9 mouse cellular contexts compared by ENCODE assay signal in the genomic region with DNA sequence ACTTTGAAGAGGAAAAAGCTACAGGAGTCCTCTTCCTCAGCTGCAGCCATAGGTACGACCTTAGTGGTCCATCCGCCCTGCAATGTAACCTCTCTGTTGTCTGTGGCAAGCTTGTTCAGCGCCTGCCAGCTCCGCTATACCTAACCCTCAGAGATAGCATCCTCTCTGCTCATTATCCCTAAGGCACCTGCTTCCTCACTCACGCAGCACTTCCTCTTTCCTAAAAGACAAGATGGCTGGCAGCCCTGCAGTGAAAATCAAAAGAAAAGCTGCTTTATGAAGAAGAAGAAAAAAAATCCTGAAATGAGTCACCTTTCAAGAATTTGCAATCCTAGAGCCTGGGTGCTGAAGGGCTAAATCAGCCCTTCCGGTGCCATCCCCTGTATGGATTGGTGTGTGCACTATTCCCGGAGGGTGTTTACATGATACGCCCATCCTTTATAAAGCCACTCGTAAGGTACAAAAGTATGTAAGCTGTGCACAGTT. TPM values are rescaled to one million over a fixed set of nuclear protein-coding genes. Genes with fewer than 3 reads are reported as not detected.
A peak's percentile ranks its signal among the peaks of the same experiment; 100 is the strongest.
DNase-seq lines count a peak whose midpoint lies in the region; ATAC-seq lines count a peak whose summit lies in the region.
"Had no signal": no experiment of that assay in that cellular context is flagged by ENCODE, and none has a peak within 500 bp of the region (broad histone marks: within the 10 kb centered on the region; RNA-seq: fewer than 3 reads in every experiment).

No protein-coding gene starts in this region.

- ATAC-seq in neural tube, embryonic 13.5 days (ENCODE audit: low read depth), result no peak
- no peak for ATAC-seq in erythroblast, adult 5-6 weeks (replicated peaks; ENCODE audit: low FRiP score, poor library complexity, severe bottlenecking)

- peak overlapping the region; percentile 90 for H3K27ac ChIP-seq in hindbrain, embryonic 10.5 days
- H3K27ac ChIP-seq in neural tube, embryonic 13.5 days (replicated peaks), result peak overlapping the region; percentile 95

- peak overlapping the region; percentile 63 for H3K4me3 ChIP-seq in hindbrain, embryonic 10.5 days
- peak overlapping the region; percentile 68 for H3K4me3 ChIP-seq in neural tube, embryonic 13.5 days

- no peaks in the 10 kb centered on the region for H3K9me3 ChIP-seq in hindbrain, embryonic 10.5 days
- no peaks in the 10 kb centered on the region for H3K9me3 ChIP-seq in neural tube, embryonic 13.5 days

- H3K27me3 ChIP-seq in hindbrain, embryonic 10.5 days (ENCODE audit: insufficient read depth, poor library complexity, severe bottlenecking), result peaks cover 16% of the 10 kb centered on the region
- no peaks in the 10 kb centered on the region for H3K27me3 ChIP-seq in neural tube, embryonic 13.5 days

- H3K36me3 ChIP-seq in hindbrain, embryonic 10.5 days, result no peaks in the 10 kb centered on the region
- no peaks in the 10 kb centered on the region for H3K36me3 ChIP-seq in neural tube, embryonic 13.5 days

- H3K4me1 ChIP-seq in hindbrain, embryonic 10.5 days (replicated peaks), result peaks cover 69% of the 10 kb centered on the region
- H3K4me1 ChIP-seq in neural tube, embryonic 13.5 days (replicated peaks), result peaks cover 74% of the 10 kb centered on the region

- WGBS in hindbrain, embryonic 10.5 days, result 66% methylated on average over 9 of the region's 9 CpGs
- 63% methylated on average over 9 of the region's 9 CpGs for WGBS in neural tube, embryonic 13.5 days

- peak; percentile 87 for DNase-seq in heart, adult 11 months
- DNase-seq in heart, postnatal 10 days, result no peak
- DNase-seq in brain, adult 2 months (ENCODE audit: low read depth, low spot score), result peak; percentile 69
- DNase-seq in hindbrain, embryonic 10.5 days (ENCODE audit: low spot score), result no peak
- no peak for DNase-seq in adrenal gland, adult 2 months
- no peak for DNase-seq in kidney, adult 11 months
- DNase-seq: kidney, adult 2 months had no signal

- intact Hi-C loops in heart, postnatal 10 days (cut with DNase I), result no loop called here

- H3K4me2 ChIP-seq in neural tube, embryonic 13.5 days, result peak overlapping the region; percentile 80

- peak overlapping the region; percentile 89 for H3K9ac ChIP-seq in neural tube, embryonic 13.5 days

RNA-seq across cellular contexts. Expression of a gene that starts 1.7 kb away (rescaled TPM):
- 1 to 10 TPM; 8.3 to 9.3 TPM for total RNA-seq in heart, postnatal 10 days (2021)
- 42.9 and 60.0 TPM in 2 replicates for polyA plus RNA-seq in hindbrain, embryonic 10.5 days (2016; fragmentation: Nextera tagmentation; extraction: Ambion mirVana)
- 95.5 and 102 TPM in 2 replicates for polyA plus RNA-seq in neural tube, embryonic 13.5 days (2015; fragmentation: Nextera tagmentation; extraction: Ambion mirVana)
- 10 to 100 TPM; 31.4 to 53.7 TPM for total RNA-seq in adrenal gland, adult 2 months (2021)
- polyA plus RNA-seq in adrenal gland, adult 2 months (2012; rRNA removed), result 7.7 and 9.6 TPM in 2 replicates
- not detected in 2 replicates for total RNA-seq in erythroblast, adult 5-6 weeks (2015; ENCODE audit: low replicate concordance)
- total RNA-seq in erythroblast, adult 5-6 weeks (2017; ENCODE audit: low replicate concordance), result not detected in 2 replicates

RNA-seq across cellular contexts. Expression of a gene that starts 30.4 kb away (rescaled TPM):
- 10 to 100 TPM; 12.4 to 12.9 TPM for total RNA-seq in heart, postnatal 10 days (2021)
- 13.8 and 17.4 TPM in 2 replicates for polyA plus RNA-seq in hindbrain, embryonic 10.5 days (2016; fragmentation: Nextera tagmentation; extraction: Ambion mirVana)
- polyA plus RNA-seq in neural tube, embryonic 13.5 days (2015; fragmentation: Nextera tagmentation; extraction: Ambion mirVana), result 9.6 and 10.2 TPM in 2 replicates
- total RNA-seq in adrenal gland, adult 2 months (2021), result 10 to 100 TPM; 17.8 to 18.0 TPM
- polyA plus RNA-seq in adrenal gland, adult 2 months (2012; rRNA removed), result 2.6 and 2.8 TPM in 2 replicates
- 0.19 and 1.5 TPM in 2 replicates for total RNA-seq in erythroblast, adult 5-6 weeks (2015; ENCODE audit: low replicate concordance)
- total RNA-seq in erythroblast, adult 5-6 weeks (2017; ENCODE audit: low replicate concordance), result 0.26 and 0.70 TPM in 2 replicates

RNA-seq across cellular contexts. Expression of a gene that starts 32.6 kb away (rescaled TPM):
- 10 to 100 TPM; 15.1 to 17.0 TPM for total RNA-seq in heart, postnatal 10 days (2021)
- 9.3 and 12.4 TPM in 2 replicates for polyA plus RNA-seq in hindbrain, embryonic 10.5 days (2016; fragmentation: Nextera tagmentation; extraction: Ambion mirVana)
- 19.0 and 19.3 TPM in 2 replicates for polyA plus RNA-seq in neural tube, embryonic 13.5 days (2015; fragmentation: Nextera tagmentation; extraction: Ambion mirVana)
- total RNA-seq in adrenal gland, adult 2 months (2021), result 10 to 100 TPM; 14.9 to 28.4 TPM
- polyA plus RNA-seq in adrenal gland, adult 2 months (2012; rRNA removed), result 2.1 and 2.8 TPM in 2 replicates
- total RNA-seq in erythroblast, adult 5-6 weeks (2015; ENCODE audit: low replicate concordance), result not detected in 2 replicates
- not detected in 2 replicates for total RNA-seq in erythroblast, adult 5-6 weeks (2017; ENCODE audit: low replicate concordance)

Comparison
In these comparisons a context has a peak if more than half of its experiments do, and no peak if none do; other contexts are left out.
1. DNase-seq: peak in heart, adult 11 months (single experiment) and brain, adult 2 months (single experiment); none in heart, postnatal 10 days (0 of 2), hindbrain, embryonic 10.5 days (single experiment), adrenal gland, adult 2 months (single experiment) and kidney, adult 11 months (single experiment).
2. RNA of a gene that starts 1.7 kb away (total RNA-seq): 31.4 to 53.7 TPM in adrenal gland, adult 2 months and 8.3 to 9.3 TPM in heart, postnatal 10 days; not detected in erythroblast, adult 5-6 weeks; every median in the first group is over 4 times any median in the second.
3. RNA of a gene that starts 30.4 kb away (total RNA-seq): 17.8 to 18.0 TPM in adrenal gland, adult 2 months and 12.4 to 12.9 TPM in heart, postnatal 10 days; 0.19 to 1.5 TPM in erythroblast, adult 5-6 weeks; every median in the first group is over 4 times any median in the second.
4. RNA of a gene that starts 32.6 kb away (total RNA-seq): 14.9 to 28.4 TPM in adrenal gland, adult 2 months and 15.1 to 17.0 TPM in heart, postnatal 10 days; not detected in erythroblast, adult 5-6 weeks; every median in the first group is over 10 times any median in the second.